Mouse (Mus musculus) CH12.LX (cell line): ENCODE results near the gene Erbb4. TPM values are rescaled to one million over a fixed set of nuclear protein-coding genes. Genes with fewer than 3 reads are reported as not detected.

Experiments
- DNase-seq: peaks from one replicate; pipeline ENCODE4 v3.0.0-alpha.2; 2013; ENCODE audit errors: extremely low read depth
- H3K27ac ChIP-seq: 2 replicates; pipeline ENCODE4 v1.5.1; 2012; ENCODE audit warnings: low read depth, mild to moderate bottlenecking, control low read depth, moderate library complexity; ENCODE audit not compliant: insufficient read depth
- H3K27me3 ChIP-seq: replicated peaks from 2 replicates; pipeline ENCODE3; 2012; ENCODE audit warnings: inconsistent platforms
- H3K36me3 ChIP-seq, 2 experiments: replicated peaks in 1 of 2; 2 replicates each; pipeline versions ENCODE3 to v1.6.1; 2012; ENCODE audit warnings: inconsistent platforms in 1 of 2, low read length in 1 of 2, mild to moderate bottlenecking in 1 of 2, mixed read lengths in 1 of 2, moderate library complexity in 1 of 2; ENCODE audit not compliant: control insufficient read depth in 1 of 2, insufficient read depth in 1 of 2
- H3K4me1 ChIP-seq, 2 experiments: 2 replicates each; pipeline ENCODE4 v1.6.1; 2012; ENCODE audit warnings: inconsistent platforms in 1 of 2, moderate library complexity in 1 of 2; ENCODE audit not compliant: insufficient read depth in 2 of 2, control insufficient read depth in 1 of 2
- H3K4me2 ChIP-seq: 2 replicates; pipeline ENCODE4 v1.6.1; 2012; ENCODE audit warnings: low read depth, mild to moderate bottlenecking, control low read depth; ENCODE audit not compliant: poor library complexity, insufficient read depth, severe bottlenecking
- H3K4me3 ChIP-seq, 3 experiments: fragments of 150-350 bp in 1 of 3; sonication (generic) in 1 of 3; replicated peaks in 1 of 3; 2 replicates each; pipeline versions ENCODE3 to v1.5.1; 2011 to 2012; ENCODE audit warnings: low read depth in 2 of 3, low read length in 2 of 3, mild to moderate bottlenecking in 2 of 3, moderate library complexity in 2 of 3, control low read depth in 1 of 3, improper control_type of control experiment in 1 of 3, inconsistent platforms in 1 of 3, mixed read lengths in 1 of 3; ENCODE audit not compliant: poor library complexity in 1 of 3
- H3K79me2 ChIP-seq: replicated peaks from 2 replicates; pipeline ENCODE4 v1.6.1; 2012; ENCODE audit warnings: mild to moderate bottlenecking, moderate library complexity; ENCODE audit not compliant: control insufficient read depth, poor library complexity, insufficient read depth, severe bottlenecking; ENCODE audit errors: extremely low read depth
- H3K9ac ChIP-seq: 2 replicates; pipeline ENCODE4 v1.6.1; 2012; ENCODE audit warnings: low read depth, mild to moderate bottlenecking, control low read depth, moderate library complexity; ENCODE audit not compliant: insufficient read depth
- H3K9me3 ChIP-seq: replicated peaks from 2 replicates; pipeline ENCODE3; 2012; ENCODE audit warnings: low read length, inconsistent platforms, mixed read lengths
- BHLHE40 ChIP-seq: IDR thresholded peaks from 2 replicates; pipeline ENCODE4 v1.6.1; 2011; ENCODE audit warnings: mild to moderate bottlenecking, low read depth, low read length, improper control_type of control experiment
- CTCF ChIP-seq, 2 experiments: IDR thresholded peaks in 1 of 2; conservative IDR thresholded peaks in 1 of 2; 2 replicates each; pipeline ENCODE4 v1.5.1; 2011 to 2012; ENCODE audit warnings: low read depth in 2 of 2, low read length in 2 of 2, improper control_type of control experiment in 1 of 2, inconsistent platforms in 1 of 2, mild to moderate bottlenecking in 1 of 2, moderate library complexity in 1 of 2
- ETS1 ChIP-seq: conservative IDR thresholded peaks from 2 replicates; pipeline ENCODE4 v1.6.1; 2012; ENCODE audit warnings: low read depth, mild to moderate bottlenecking, inconsistent platforms, low read length, improper control_type of control experiment, moderate library complexity
- HCFC1 ChIP-seq: IDR thresholded peaks from 2 replicates; pipeline ENCODE4 v1.6.1; 2012; ENCODE audit warnings: low read depth, mild to moderate bottlenecking, inconsistent platforms, low read length, improper control_type of control experiment
- IRF4 ChIP-seq: IDR thresholded peaks from 2 replicates; pipeline ENCODE4 v1.6.1; 2014; ENCODE audit warnings: low read depth, mild to moderate bottlenecking, inconsistent platforms, low read length, improper control_type of control experiment
- JUN ChIP-seq: IDR thresholded peaks from 2 replicates; pipeline ENCODE4 v1.6.1; 2011; ENCODE audit warnings: low read depth, mild to moderate bottlenecking, low read length, improper control_type of control experiment, moderate library complexity; ENCODE audit not compliant: insufficient read depth
- KAT2A ChIP-seq: IDR thresholded peaks from 2 replicates; pipeline ENCODE4 v1.6.1; 2012; ENCODE audit warnings: low read length, improper control_type of control experiment, inconsistent platforms; ENCODE audit not compliant: insufficient replicate concordance
- MAFK ChIP-seq: IDR thresholded peaks from 2 replicates; pipeline ENCODE4 v1.6.1; 2011; ENCODE audit warnings: low read length, improper control_type of control experiment; ENCODE audit not compliant: insufficient replicate concordance
- MEF2A ChIP-seq: IDR thresholded peaks from 2 replicates; pipeline ENCODE4 v1.6.1; 2014; ENCODE audit warnings: low read depth, mild to moderate bottlenecking, inconsistent platforms, low read length, improper control_type of control experiment, borderline replicate concordance
- NELFE ChIP-seq: IDR thresholded peaks from 2 replicates; pipeline ENCODE4 v1.6.1; 2011; ENCODE audit warnings: low read depth, low read length, improper control_type of control experiment
- PAX5 ChIP-seq: IDR thresholded peaks from 2 replicates; pipeline ENCODE4 v1.6.1; 2012; ENCODE audit warnings: low read length, inconsistent platforms, mixed read lengths
- POLR2AphosphoS2 ChIP-seq: IDR thresholded peaks from 2 replicates; pipeline ENCODE4 v1.6.1; 2011; ENCODE audit warnings: low read depth, low read length, improper control_type of control experiment
- SMC3 ChIP-seq: IDR thresholded peaks from 2 replicates; pipeline ENCODE4 v1.6.1; 2011; ENCODE audit warnings: low read depth, low read length, improper control_type of control experiment
- TCF12 ChIP-seq: IDR thresholded peaks from 2 replicates; pipeline ENCODE4 v1.6.1; 2014; ENCODE audit warnings: low read depth, mild to moderate bottlenecking, inconsistent platforms, low read length, improper control_type of control experiment
- USF1 ChIP-seq: IDR thresholded peaks from 2 replicates; pipeline ENCODE4 v1.6.1; 2014; ENCODE audit warnings: low read depth, mild to moderate bottlenecking, inconsistent platforms, low read length, improper control_type of control experiment
- ZKSCAN1 ChIP-seq: IDR thresholded peaks from 2 replicates; pipeline ENCODE4 v1.6.1; 2012; ENCODE audit warnings: low read depth, inconsistent platforms, low read length, improper control_type of control experiment, borderline replicate concordance
- ZNF384 ChIP-seq: IDR thresholded peaks from 2 replicates; pipeline ENCODE4 v1.6.1; 2012; ENCODE audit warnings: low read depth, low read length, improper control_type of control experiment, inconsistent platforms
- dilution Hi-C: fragments of 300-500 bp; cut with MboI; formaldehyde crosslinking; loops from 2 replicates; pipeline ENCODE4 v1.14.3; 2020; ENCODE audit warnings: low sequenced_read_pairs; ENCODE audit not compliant: extremely low pct_unique_long_range_greater_than_20kb, extremely low pct_ligation_motif_present
- in situ Hi-C: fragments of 300-500 bp; cut with MboI; formaldehyde crosslinking; loops from 3 replicates; pipeline ENCODE4 v1.14.3; 2019; ENCODE audit warnings: low sequenced_read_pairs, low pct_ligation_motif_present, low pct_unique_long_range_greater_than_20kb, mixed read lengths
- polyA plus RNA-seq: library from polyadenylated mRNA; unstranded; fragments of >175 nt; gene quantifications from 2 replicates; pipeline ENCODE4 v1.2.1, GENCODE M21; 2012; ENCODE audit warnings: low read depth; ENCODE audit not compliant: insufficient read length
- total RNA-seq, 2 experiments: library from RNA; depleted of rRNA; stranded (reverse); fragments of 300-350 nt in 1 of 2; fragments of >200 nt in 1 of 2; gene quantifications; 2 replicates each; pipeline ENCODE4 v1.2.3; 2012 to 2014

The Erbb4 gene
- total and polyA plus RNA-seq, 3 experiments = not detected

GRCm38 (mm10) chr1:68155253-68155652 is 952.6 kb downstream of the Erbb4 start:
- Histone ChIP-seq H3K36me3 (no peaks in the 10 kb centered on the region), H3K4me2 (no peak overlapping the region), H3K79me2 (no peaks in the 10 kb centered on the region), H3K27ac (no peak overlapping the region), H3K9ac (no peak overlapping the region), H3K27me3 (no peaks in the 10 kb centered on the region), H3K4me3 (no peak overlapping the region), H3K9me3 (peaks cover 16% of the 10 kb centered on the region), H3K4me1 (no peaks in the 10 kb centered on the region)
- TF ChIP-seq PAX5 = no peak
- no peak for TF ChIP-seq HCFC1
- TF ChIP-seq JUN = no peak
- no peak for TF ChIP-seq ZNF384
- in situ Hi-C loops = no loop called here
- dilution Hi-C loops = no loop called here
- no peak for DNase-seq

- H3K4me1 ChIP-seq = no peaks in the 10 kb centered on the region
- H3K27me3 ChIP-seq = no peaks in the 10 kb centered on the region
- H3K4me2 ChIP-seq = no peak overlapping the region
- no peak overlapping the region for H3K27ac ChIP-seq
- no peak overlapping the region for H3K4me3 ChIP-seq
- peaks cover 14% of the 10 kb centered on the region for H3K9me3 ChIP-seq
- no peak for TF ChIP-seq MEF2A
- TF ChIP-seq ETS1 = no peak
- TF ChIP-seq NELFE = no peak
- no peak for TF ChIP-seq USF1
- no peak for TF ChIP-seq PAX5
- TF ChIP-seq SMC3 = no peak
- no peak for TF ChIP-seq KAT2A
- TF ChIP-seq POLR2AphosphoS2 = no peak
- TF ChIP-seq MAFK = no peak
- no peak for TF ChIP-seq ZNF384
- no peak for TF ChIP-seq HCFC1
- TF ChIP-seq TCF12 = no peak
- no peak for TF ChIP-seq IRF4
- TF ChIP-seq ZKSCAN1 = no peak
- TF ChIP-seq BHLHE40 = no peak
- no peak for TF ChIP-seq CTCF (conservative IDR thresholded peaks at IDR 0.05 in 1 of 2, IDR thresholded peaks at IDR 0.05 in 1 of 2; ENCODE audit: low read depth in 2 of 2, low read length in 2 of 2)
- no peak for TF ChIP-seq JUN
- TF ChIP-seq, all 38 proteins: peak for 0
- DNase-seq = no peak
- no peaks in the 10 kb centered on the region for H3K36me3 ChIP-seq
- no peaks in the 10 kb centered on the region for H3K79me2 ChIP-seq
- no peak overlapping the region for H3K9ac ChIP-seq
- in situ Hi-C loops (no loop called here), dilution Hi-C loops (no loop called here)
Measured at GRCm38 (mm10) chr1:68150572-68150971, 957.3 kb downstream of the Erbb4 start.
